Mouse (Mus musculus): Measurements from ENCODE around the gene P2ry14. TPM values are rescaled to one million over a fixed set of nuclear protein-coding genes. Genes with fewer than 3 reads are reported as not detected.

Gene P2ry14
- total and polyA plus RNA-seq, 3 experiments, result 0.38 TPM; not detected in 2

GRCm38 (mm10) chr3:59107439-59107838, 46.0 kb downstream of the P2ry14 start:
- DNase-seq (ENCODE audit: low spot score), result no peak
- no peak for ATAC-seq (ENCODE audit: extremely low read depth, insufficient number of reproducible peaks, low FRiP score, poor library complexity, severe bottlenecking)
- Histone ChIP-seq H3K27me3 (ENCODE audit: insufficient read depth, low read length) (peaks cover 4% of the 10 kb centered on the region; the same call in 1 of the 2 replicates), H3K4me1 (ENCODE audit: insufficient read depth, low read depth, low read length) (no peaks in the 10 kb centered on the region), H3K4me3 (ENCODE audit: low read depth, low read length) (no peak overlapping the region), H3K36me3 (replicated peaks) (no peaks in the 10 kb centered on the region), H3K9me3 (replicated peaks) (no peaks in the 10 kb centered on the region)
- TF ChIP-seq GATA1 (IDR thresholded peaks at IDR 0.05; ENCODE audit: borderline replicate concordance, low read length) (no peak), TAL1 (conservative IDR thresholded peaks at IDR 0.05; ENCODE audit: low read depth, low read length) (no peak), POLR2AphosphoS5 (IDR thresholded peaks at IDR 0.05; ENCODE audit: insufficient replicate concordance, low read depth, low read length) (no peak), GATA2 (IDR thresholded peaks at IDR 0.05; ENCODE audit: borderline replicate concordance, low read depth, low read length) (no peak)

GRCm38 (mm10) chr3:59104462-59104861, 49.0 kb downstream of the P2ry14 start:
- Histone ChIP-seq H3K9me3 (replicated peaks) (no peaks in the 10 kb centered on the region), H3K36me3 (replicated peaks) (no peaks in the 10 kb centered on the region), H3K27me3 (ENCODE audit: insufficient read depth, low read length) (peaks cover 4% of the 10 kb centered on the region; the same call in 1 of the 2 replicates), H3K4me1 (ENCODE audit: insufficient read depth, low read depth, low read length) (no peaks in the 10 kb centered on the region), H3K4me3 (ENCODE audit: low read depth, low read length) (no peak overlapping the region)
- ATAC-seq (ENCODE audit: extremely low read depth, insufficient number of reproducible peaks, low FRiP score, poor library complexity, severe bottlenecking), result no peak
- DNase-seq (ENCODE audit: low spot score), result no peak
- TF ChIP-seq CTCF (IDR thresholded peaks at IDR 0.05; ENCODE audit: low read depth, low read length) (no peak), GATA1 (IDR thresholded peaks at IDR 0.05; ENCODE audit: borderline replicate concordance, low read length) (no peak), TAL1 (conservative IDR thresholded peaks at IDR 0.05; ENCODE audit: low read depth, low read length) (no peak), POLR2AphosphoS5 (IDR thresholded peaks at IDR 0.05; ENCODE audit: insufficient replicate concordance, low read depth, low read length) (no peak), GATA2 (IDR thresholded peaks at IDR 0.05; ENCODE audit: borderline replicate concordance, low read depth, low read length) (no peak)

GRCm38 (mm10) chr3:59102146-59102545, 51.3 kb downstream of the P2ry14 start:
- Histone ChIP-seq H3K4me1 (ENCODE audit: insufficient read depth, low read depth, low read length) (no peaks in the 10 kb centered on the region), H3K9me3 (replicated peaks) (no peaks in the 10 kb centered on the region), H3K36me3 (replicated peaks) (no peaks in the 10 kb centered on the region), H3K4me3 (ENCODE audit: low read depth, low read length) (no peak overlapping the region), H3K27me3 (ENCODE audit: insufficient read depth, low read length) (peaks cover 4% of the 10 kb centered on the region; the same call in 1 of the 2 replicates)
- DNase-seq (ENCODE audit: low spot score) (no peak), ATAC-seq (ENCODE audit: extremely low read depth, insufficient number of reproducible peaks, low FRiP score, poor library complexity, severe bottlenecking) (no peak)
- TF ChIP-seq GATA2 (IDR thresholded peaks at IDR 0.05; ENCODE audit: borderline replicate concordance, low read depth, low read length) (no peak), POLR2AphosphoS5 (IDR thresholded peaks at IDR 0.05; ENCODE audit: insufficient replicate concordance, low read depth, low read length) (no peak), TAL1 (conservative IDR thresholded peaks at IDR 0.05; ENCODE audit: low read depth, low read length) (no peak), CTCF (IDR thresholded peaks at IDR 0.05; ENCODE audit: low read depth, low read length) (no peak), GATA1 (IDR thresholded peaks at IDR 0.05; ENCODE audit: borderline replicate concordance, low read length) (no peak)

- peaks cover 4% of the 10 kb centered on the region; the same call in 1 of the 2 replicates for H3K27me3 ChIP-seq (ENCODE audit: insufficient read depth, low read length)
- no peaks in the 10 kb centered on the region for H3K36me3 ChIP-seq (replicated peaks)
- ATAC-seq (ENCODE audit: extremely low read depth, insufficient number of reproducible peaks, low FRiP score, poor library complexity, severe bottlenecking), result no peak
- DNase-seq (ENCODE audit: low spot score), result no peak
- H3K4me1 ChIP-seq (ENCODE audit: insufficient read depth, low read depth, low read length), result no peaks in the 10 kb centered on the region
- TF ChIP-seq TAL1 (conservative IDR thresholded peaks at IDR 0.05; ENCODE audit: low read depth, low read length) (no peak), POLR2AphosphoS5 (IDR thresholded peaks at IDR 0.05; ENCODE audit: insufficient replicate concordance, low read depth, low read length) (no peak), CTCF (IDR thresholded peaks at IDR 0.05; ENCODE audit: low read depth, low read length) (no peak), GATA2 (IDR thresholded peaks at IDR 0.05; ENCODE audit: borderline replicate concordance, low read depth, low read length) (no peak), GATA1 (IDR thresholded peaks at IDR 0.05; ENCODE audit: borderline replicate concordance, low read length) (no peak)
- no peak within 1 kb of the TSS for H3K4me3 ChIP-seq (ENCODE audit: low read depth, low read length)
- H3K9me3 ChIP-seq (replicated peaks), result no peaks in the 10 kb centered on the region
These were observed 52.0 kb downstream of the P2ry14 start, which contains the start of gene Gpr171 for GRCm38 (mm10) chr3:59101218-59101986. Gene Gpr171, minus strand, starts transcription at chr3:59101821.

- no peaks in the 10 kb centered on the region for H3K4me1 ChIP-seq (ENCODE audit: insufficient read depth, low read depth, low read length)
- DNase-seq (ENCODE audit: low spot score) (no peak), ATAC-seq (ENCODE audit: extremely low read depth, insufficient number of reproducible peaks, low FRiP score, poor library complexity, severe bottlenecking) (no peak)
- H3K36me3 ChIP-seq (replicated peaks), result no peaks in the 10 kb centered on the region
- TF ChIP-seq POLR2AphosphoS5 (IDR thresholded peaks at IDR 0.05; ENCODE audit: insufficient replicate concordance, low read depth, low read length) (no peak), TAL1 (conservative IDR thresholded peaks at IDR 0.05; ENCODE audit: low read depth, low read length) (no peak), GATA1 (IDR thresholded peaks at IDR 0.05; ENCODE audit: borderline replicate concordance, low read length) (no peak), CTCF (IDR thresholded peaks at IDR 0.05; ENCODE audit: low read depth, low read length) (no peak), GATA2 (IDR thresholded peaks at IDR 0.05; ENCODE audit: borderline replicate concordance, low read depth, low read length) (no peak)
- no peaks in the 10 kb centered on the region; the same call in 1 of the 2 replicates for H3K27me3 ChIP-seq (ENCODE audit: insufficient read depth, low read length)
- no peak overlapping the region for H3K4me3 ChIP-seq (ENCODE audit: low read depth, low read length)
- no peaks in the 10 kb centered on the region for H3K9me3 ChIP-seq (replicated peaks)
These were observed 54.9 kb downstream of the P2ry14 start for GRCm38 (mm10) chr3:59098540-59098939.

GRCm38 (mm10) chr3:59097421-59097820, 56.0 kb downstream of the P2ry14 start:
- no peak for DNase-seq (ENCODE audit: low spot score)
- no peak overlapping the region for H3K4me3 ChIP-seq (ENCODE audit: low read depth, low read length)
- H3K4me1 ChIP-seq (ENCODE audit: insufficient read depth, low read depth, low read length), result no peaks in the 10 kb centered on the region
- H3K27me3 ChIP-seq (ENCODE audit: insufficient read depth, low read length), result no peaks in the 10 kb centered on the region
- ATAC-seq (ENCODE audit: extremely low read depth, insufficient number of reproducible peaks, low FRiP score, poor library complexity, severe bottlenecking), result no peak
- TF ChIP-seq CTCF (IDR thresholded peaks at IDR 0.05; ENCODE audit: low read depth, low read length), result no peak
- no peak for TF ChIP-seq GATA1 (IDR thresholded peaks at IDR 0.05; ENCODE audit: borderline replicate concordance, low read length)
- no peak for TF ChIP-seq POLR2AphosphoS5 (IDR thresholded peaks at IDR 0.05; ENCODE audit: insufficient replicate concordance, low read depth, low read length)
- TF ChIP-seq GATA2 (IDR thresholded peaks at IDR 0.05; ENCODE audit: borderline replicate concordance, low read depth, low read length), result no peak
- no peak for TF ChIP-seq TAL1 (conservative IDR thresholded peaks at IDR 0.05; ENCODE audit: low read depth, low read length)
- no peaks in the 10 kb centered on the region for H3K36me3 ChIP-seq (replicated peaks)
- no peaks in the 10 kb centered on the region for H3K9me3 ChIP-seq (replicated peaks)

Data from G1E (cell line).